Mouse (Mus musculus): Measurements from ENCODE around the gene Car10. TPM values are rescaled to one million over a fixed set of nuclear protein-coding genes. Genes with fewer than 3 reads are reported as not detected.

Gene Car10
- total RNA-seq, 2 experiments from 2014 or later = 144 to 153 TPM

DNA sequence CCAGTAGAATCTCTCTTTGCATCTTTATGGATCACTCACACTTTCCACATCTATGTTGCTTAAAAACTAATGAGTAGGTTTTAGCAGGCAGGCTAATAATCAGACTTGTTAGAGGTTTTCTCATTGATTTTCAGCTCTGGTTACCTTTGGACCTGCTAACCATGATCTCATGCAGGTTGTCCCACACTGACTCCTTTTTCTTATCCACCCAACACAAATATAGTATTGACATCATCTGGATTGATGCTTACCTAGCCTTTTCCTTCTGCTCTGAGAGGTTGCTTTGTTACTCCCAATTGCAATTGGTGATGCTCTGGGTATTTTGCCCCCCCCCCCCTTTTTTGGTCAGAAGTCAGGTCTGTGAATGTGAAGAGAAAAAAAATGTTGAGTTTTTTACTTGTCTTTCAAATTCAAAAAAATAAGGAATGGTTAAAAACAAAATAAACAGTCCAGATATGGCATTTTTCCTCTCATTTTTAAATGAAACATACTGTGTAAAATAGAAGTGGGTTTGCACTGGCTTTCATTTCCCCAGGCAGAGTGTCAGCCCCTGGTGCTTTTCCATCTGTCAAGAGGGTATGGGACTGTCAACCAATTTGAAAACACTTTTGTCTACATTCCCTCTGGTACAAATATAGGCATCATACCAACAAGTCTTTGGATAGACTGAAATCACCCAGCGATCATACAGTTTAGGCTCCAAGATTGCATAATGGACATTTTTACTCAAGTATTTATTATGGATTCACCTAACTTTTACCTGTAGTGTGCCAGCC is 75.9 kb downstream of the Car10 start:
- Histone ChIP-seq H3K27ac (no peak overlapping the region), H3K4me3 (no peak overlapping the region)
- intact Hi-C loops (cut with DNase I) = no loop called here
- no peak for TF ChIP-seq CTCF (IDR thresholded peaks at IDR 0.05)
- DNase-seq (ENCODE audit: extremely low spot score in 1 of 2, low spot score in 2 of 2) = no peak

DNA sequence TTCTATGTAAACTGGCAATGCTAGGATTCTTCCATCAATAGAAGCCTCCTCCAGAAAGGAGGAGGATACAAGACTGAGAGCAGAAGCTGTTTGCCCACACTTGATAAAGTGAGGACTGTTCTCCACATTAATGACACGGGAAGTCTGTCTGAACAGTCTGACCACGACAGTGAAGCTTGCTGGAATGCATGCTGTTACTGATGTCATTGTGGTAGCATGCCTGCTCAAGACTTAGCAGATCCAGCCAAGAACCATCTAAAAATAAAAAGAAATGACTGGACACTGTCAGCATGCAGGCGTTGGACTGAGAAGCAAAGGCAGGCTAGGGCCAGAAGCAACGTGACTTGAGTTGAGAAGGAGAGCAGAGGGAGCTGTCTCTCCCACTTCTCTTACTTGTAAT is 87.6 kb downstream of the Car10 start:
- H3K4me3 ChIP-seq = no peak overlapping the region
- TF ChIP-seq CTCF (IDR thresholded peaks at IDR 0.05) = no peak
- peak overlapping the region; percentile 36; the same call in 1 of the 2 replicates for H3K27ac ChIP-seq
- peak; percentile 10 to 19 for DNase-seq (ENCODE audit: extremely low spot score in 1 of 2, low spot score in 2 of 2)
- intact Hi-C loops (cut with DNase I) = loop anchor here (5.0 kb wide), 2 partner anchors 87 to 148 kb away; no protein-coding TSS in a partner anchor

DNA sequence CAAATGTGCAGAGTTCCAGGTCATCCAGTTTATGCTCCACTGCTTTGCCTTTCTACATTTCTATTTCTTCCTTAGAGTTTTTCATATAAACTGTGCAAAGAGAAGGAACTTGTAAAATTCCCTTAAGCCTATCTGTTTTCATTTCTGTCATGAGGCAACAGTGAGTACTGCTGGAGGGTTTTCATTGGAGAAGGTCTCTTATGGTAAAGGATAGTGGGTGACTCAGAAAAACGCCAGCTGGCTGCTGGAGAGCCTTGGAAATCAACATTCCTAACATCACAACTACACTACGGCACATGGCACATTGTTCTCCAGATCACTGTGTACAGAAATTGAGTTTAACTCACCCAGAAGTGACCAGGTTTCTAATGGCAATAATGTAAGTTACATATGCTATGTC is 88.3 kb downstream of the Car10 start:
- no peak for DNase-seq (ENCODE audit: extremely low spot score in 1 of 2, low spot score in 2 of 2)
- intact Hi-C loops (cut with DNase I) = loop anchor here (5.0 kb wide), 2 partner anchors 86 to 149 kb away; no protein-coding TSS in a partner anchor
- no peak for TF ChIP-seq CTCF (IDR thresholded peaks at IDR 0.05)
- H3K27ac ChIP-seq = peak overlapping the region; percentile 36; the same call in 1 of the 2 replicates
- no peak overlapping the region for H3K4me3 ChIP-seq

DNA sequence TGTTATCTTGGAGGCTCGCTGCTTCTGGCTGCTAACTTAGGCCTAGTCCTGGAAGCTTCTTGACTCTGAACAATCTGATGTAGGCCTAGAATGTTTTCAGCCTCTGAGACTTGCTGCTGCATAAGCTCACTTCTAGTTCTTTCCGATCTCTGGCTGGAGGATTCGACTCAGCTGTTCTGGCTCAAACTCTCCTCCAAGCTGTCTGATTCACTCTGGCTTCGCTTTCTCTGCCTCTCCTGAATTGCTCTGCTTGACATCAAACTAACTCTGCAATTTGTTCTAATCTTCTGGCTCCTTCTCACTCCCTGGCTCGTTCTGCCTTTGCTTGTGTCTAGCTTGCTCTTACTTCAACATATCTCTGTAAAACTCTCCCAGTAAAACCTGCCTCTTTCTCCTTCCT is 90.8 kb downstream of the Car10 start:
- H3K27ac ChIP-seq = no peak overlapping the region
- intact Hi-C loops (cut with DNase I) = loop anchor here (5.0 kb wide), 2 partner anchors 84 to 151 kb away; no protein-coding TSS in a partner anchor
- H3K4me3 ChIP-seq = no peak overlapping the region
- no peak for TF ChIP-seq CTCF (IDR thresholded peaks at IDR 0.05)
- DNase-seq (ENCODE audit: extremely low spot score in 1 of 2, low spot score in 2 of 2) = no peak

DNA sequence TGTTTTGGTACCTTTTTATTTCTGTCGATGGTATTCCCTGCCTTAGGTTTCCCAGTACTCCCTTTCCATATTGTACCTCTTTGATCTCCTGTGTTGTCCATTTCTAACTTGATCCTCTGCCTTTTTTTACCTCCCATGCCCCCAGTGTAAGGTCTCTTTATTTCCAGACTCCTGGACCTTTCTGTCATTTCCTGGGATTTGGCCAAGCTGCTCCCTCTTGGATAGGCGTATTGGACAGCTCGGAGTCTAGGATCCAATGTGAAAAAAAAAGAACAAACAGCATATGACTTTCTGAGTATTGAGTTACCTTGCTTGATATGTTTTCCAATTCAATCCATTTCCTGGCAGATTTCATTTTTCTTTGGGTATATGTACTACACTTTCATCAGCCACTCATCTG is 102.2 kb downstream of the Car10 start:
- DNase-seq (ENCODE audit: extremely low spot score in 1 of 2, low spot score in 2 of 2) = no peak
- no peak overlapping the region for H3K4me3 ChIP-seq
- no peak overlapping the region for H3K27ac ChIP-seq
- no peak for TF ChIP-seq CTCF (IDR thresholded peaks at IDR 0.05)
- intact Hi-C loops (cut with DNase I) = no loop called here

DNA sequence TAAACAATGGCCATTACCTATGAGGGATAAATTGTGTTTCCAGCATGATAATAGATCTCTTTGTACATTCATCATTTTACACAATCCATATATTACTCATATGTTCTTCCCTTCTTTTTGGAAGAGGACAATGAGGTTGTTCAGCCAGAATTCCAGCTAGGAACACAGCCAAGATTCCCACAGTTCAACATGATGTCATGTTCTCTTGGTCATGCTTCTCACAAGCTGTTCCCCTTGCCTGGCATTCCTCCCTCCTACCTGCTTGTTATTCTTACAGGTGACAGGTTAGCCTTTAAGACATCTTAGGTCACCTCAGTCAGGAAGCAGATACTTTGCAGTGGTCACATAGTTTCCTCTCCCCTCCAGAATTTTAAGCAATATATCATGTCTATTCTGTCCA is 119.6 kb downstream of the Car10 start:
- TF ChIP-seq CTCF (IDR thresholded peaks at IDR 0.05) = no peak
- intact Hi-C loops (cut with DNase I) = no loop called here
- DNase-seq (ENCODE audit: extremely low spot score in 1 of 2, low spot score in 2 of 2) = no peak
- no peak overlapping the region for H3K4me3 ChIP-seq
- H3K27ac ChIP-seq = no peak overlapping the region

DNA sequence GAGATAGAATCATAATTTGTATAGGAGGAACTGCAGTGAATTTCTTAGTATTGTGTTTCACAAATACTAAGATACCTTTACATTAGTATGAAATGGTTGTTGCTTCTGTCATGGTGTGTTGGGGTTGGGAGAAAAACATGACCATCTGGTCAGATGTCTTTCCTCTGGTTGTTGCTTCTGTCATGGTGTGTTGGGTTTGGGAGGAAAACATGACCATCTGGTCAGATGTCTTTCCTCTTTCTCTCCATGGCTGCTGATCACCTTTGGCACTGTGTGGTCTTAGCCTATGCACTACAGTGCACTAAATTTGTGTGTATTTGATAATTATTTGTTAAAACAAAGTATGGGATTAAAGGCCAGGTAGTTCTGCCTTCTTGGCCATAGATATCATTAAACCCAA is 132.2 kb downstream of the Car10 start:
- Histone ChIP-seq H3K27ac (no peak overlapping the region), H3K4me3 (no peak overlapping the region)
- TF ChIP-seq CTCF (IDR thresholded peaks at IDR 0.05) = no peak
- intact Hi-C loops (cut with DNase I) = no loop called here
- DNase-seq (ENCODE audit: extremely low spot score in 1 of 2, low spot score in 2 of 2) = no peak

DNA sequence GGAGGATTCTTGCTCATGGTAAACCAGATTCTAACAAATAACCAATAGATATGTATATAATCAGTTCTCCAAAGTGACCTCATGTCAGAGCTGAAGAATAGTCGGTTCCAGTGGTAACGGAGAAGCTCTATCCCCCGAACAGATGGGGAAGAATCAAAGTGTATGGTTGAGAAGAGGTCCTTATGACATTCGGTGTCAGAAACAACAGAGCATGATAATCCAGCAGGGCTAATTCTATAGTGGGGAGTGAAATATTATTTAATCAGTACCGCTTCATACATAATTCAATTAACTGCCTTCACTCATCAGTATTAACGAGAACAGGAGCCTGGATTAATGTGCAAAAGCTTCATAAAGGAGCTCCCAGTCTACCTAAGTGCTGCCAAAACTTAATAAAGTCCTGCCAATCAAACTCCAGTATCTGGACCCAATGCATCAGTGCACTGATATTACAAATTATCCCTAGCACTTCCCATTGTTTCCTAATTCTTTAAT is 152.0 kb downstream of the Car10 start:
- no peak overlapping the region for H3K4me3 ChIP-seq
- TF ChIP-seq CTCF (IDR thresholded peaks at IDR 0.05) = no peak
- no peak for DNase-seq (ENCODE audit: extremely low spot score in 1 of 2, low spot score in 2 of 2)
- H3K27ac ChIP-seq = no peak overlapping the region
- intact Hi-C loops (cut with DNase I) = no loop called here

DNA sequence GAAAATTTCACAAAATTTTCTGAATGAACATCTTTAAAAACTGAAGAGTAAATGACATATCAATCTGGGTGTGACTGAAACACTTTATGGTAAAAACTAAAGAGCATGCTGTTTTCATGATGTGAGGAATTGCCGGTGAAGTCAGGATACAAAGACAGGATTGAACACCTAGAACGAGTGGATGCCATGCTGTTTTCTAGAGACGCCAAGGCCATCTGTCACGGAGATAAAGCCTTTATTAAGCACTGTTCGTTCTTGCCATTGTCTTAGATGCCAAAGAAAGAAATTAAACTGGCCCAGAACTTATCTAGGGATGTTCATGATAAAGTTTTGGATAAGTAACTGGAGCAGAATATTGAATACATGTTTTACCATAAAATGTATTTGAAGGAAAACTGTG is 153.9 kb downstream of the Car10 start:
- Histone ChIP-seq H3K4me3 (no peak overlapping the region), H3K27ac (no peak overlapping the region)
- no peak for TF ChIP-seq CTCF (IDR thresholded peaks at IDR 0.05)
- DNase-seq (ENCODE audit: extremely low spot score in 1 of 2, low spot score in 2 of 2) = no peak
- intact Hi-C loops (cut with DNase I) = no loop called here

DNA sequence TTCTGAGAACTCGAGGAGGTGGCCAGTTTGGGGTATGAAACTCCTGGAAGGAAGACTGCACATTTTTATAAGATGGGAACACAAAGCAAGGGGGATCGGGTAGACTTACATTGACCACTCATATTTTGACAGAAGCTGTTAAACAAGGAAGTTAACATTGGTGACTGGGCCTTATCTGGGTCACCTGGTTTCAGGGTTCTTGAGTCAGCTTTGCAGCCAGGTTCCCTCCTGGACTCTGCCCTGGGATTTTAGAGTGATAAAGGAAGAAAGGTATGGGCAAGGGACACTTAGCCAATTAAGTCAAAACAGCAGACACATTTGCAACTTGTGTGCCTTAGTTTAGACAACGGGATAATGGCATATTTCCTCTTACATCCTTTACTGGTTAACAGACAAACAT is 166.2 kb downstream of the Car10 start:
- intact Hi-C loops (cut with DNase I) = no loop called here
- no peak overlapping the region for H3K27ac ChIP-seq
- no peak overlapping the region for H3K4me3 ChIP-seq
- no peak for TF ChIP-seq CTCF (IDR thresholded peaks at IDR 0.05)
- no peak for DNase-seq (ENCODE audit: extremely low spot score in 1 of 2, low spot score in 2 of 2)

DNA sequence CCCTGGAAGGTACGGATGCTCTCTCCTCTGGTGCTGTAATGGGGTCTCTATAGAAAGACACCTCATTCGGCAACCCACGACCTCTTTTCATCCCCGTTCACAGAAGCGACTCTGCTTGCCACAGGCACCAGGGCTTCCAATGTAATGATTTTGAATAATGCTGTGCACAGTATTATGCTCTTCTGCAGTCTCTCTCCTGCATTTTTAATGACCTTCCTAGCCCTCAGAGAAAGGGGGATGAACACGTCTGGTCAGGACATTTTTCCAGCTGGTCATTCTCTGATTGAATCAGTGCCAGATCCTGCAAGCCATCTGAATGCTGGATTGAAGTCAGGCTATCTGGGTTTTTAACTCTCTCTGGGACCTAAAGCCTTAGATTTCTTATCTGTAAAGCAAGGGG is 174.2 kb downstream of the Car10 start:
- Histone ChIP-seq H3K27ac (no peak overlapping the region), H3K4me3 (no peak overlapping the region)
- intact Hi-C loops (cut with DNase I) = loop anchor here (5.0 to 10.0 kb wide), 3 partner anchors 85 to 313 kb away; no protein-coding TSS in a partner anchor
- no peak for TF ChIP-seq CTCF (IDR thresholded peaks at IDR 0.05)
- no peak for DNase-seq (ENCODE audit: extremely low spot score in 1 of 2, low spot score in 2 of 2)

DNA sequence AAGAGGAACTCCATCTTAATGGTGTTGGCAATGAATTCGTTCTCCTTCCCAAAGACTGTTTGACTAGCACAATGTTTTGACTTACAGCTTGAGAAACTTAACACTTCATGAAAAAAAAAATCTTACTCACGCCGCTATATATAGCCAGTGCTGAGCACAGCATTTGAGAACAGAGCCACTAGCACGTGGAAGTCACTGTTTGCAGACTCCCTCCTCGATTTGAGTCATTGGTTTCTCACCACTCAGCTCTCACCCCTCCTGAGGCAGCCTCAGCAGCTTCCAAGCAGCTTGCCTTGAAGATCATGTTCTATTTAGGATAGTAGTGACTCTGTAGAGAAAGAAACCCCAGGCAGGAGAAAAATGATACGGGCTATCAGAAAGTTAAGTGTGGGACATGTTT is 176.1 kb downstream of the Car10 start:
- Histone ChIP-seq H3K27ac (no peak overlapping the region), H3K4me3 (no peak overlapping the region)
- peak; percentile 43 to 46 for DNase-seq (ENCODE audit: extremely low spot score in 1 of 2, low spot score in 2 of 2)
- intact Hi-C loops (cut with DNase I) = loop anchor here (5.0 to 10.0 kb wide), 3 partner anchors 87 to 311 kb away; no protein-coding TSS in a partner anchor
- TF ChIP-seq CTCF (IDR thresholded peaks at IDR 0.05) = no peak

DNA sequence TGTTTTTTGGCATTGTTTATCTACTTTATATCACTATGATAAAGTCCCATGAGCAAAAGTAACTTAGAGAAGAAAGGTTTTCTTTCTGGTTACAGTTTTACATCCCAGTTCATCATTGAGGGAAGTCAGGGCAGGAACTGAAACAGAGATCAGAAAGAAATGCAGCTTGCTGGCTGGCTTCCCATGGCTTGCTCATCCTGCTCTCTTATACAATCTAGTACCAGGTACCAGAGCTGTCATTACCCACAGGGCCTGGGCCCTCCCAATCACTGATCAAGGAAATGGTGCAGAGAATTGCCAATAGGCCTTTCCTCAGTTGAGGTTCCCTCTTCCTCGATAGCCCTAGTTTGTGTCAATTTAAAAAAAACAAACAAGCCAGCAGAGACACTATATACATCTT is 195.8 kb downstream of the Car10 start:
- TF ChIP-seq CTCF (IDR thresholded peaks at IDR 0.05) = no peak
- intact Hi-C loops (cut with DNase I) = no loop called here

More for the DNA sequence above, 195.8 kb downstream of the Car10 start:
- H3K27ac ChIP-seq = no peak overlapping the region
- H3K4me3 ChIP-seq = no peak overlapping the region
- DNase-seq (ENCODE audit: extremely low spot score in 1 of 2, low spot score in 2 of 2) = no peak
